Mouse (Mus musculus): ENCODE data around the gene Tmigd3.

- TF ChIP-seq CTCF (IDR thresholded peaks at IDR 0.05; ENCODE audit: borderline replicate concordance, extremely low read depth, insufficient read depth, insufficient read length): no peak
- no peak for TF ChIP-seq POLR2A (IDR thresholded peaks at IDR 0.05; ENCODE audit: borderline replicate concordance, extremely low read depth, insufficient read depth, insufficient read length, poor library complexity, severe bottlenecking)
Measured at GRCm38 (mm10) chr3:105907956-105908655, 37.4 kb downstream of the Tmigd3 start.

Data from brain, embryonic 14.5 days (tissue).